Mouse (Mus musculus): ENCODE measurements around the gene Poc1b. TPM values are rescaled to one million over a fixed set of nuclear protein-coding genes. Genes with fewer than 3 reads are reported as not detected.

Poc1b gene
- total RNA-seq, 2 experiments from 2014 or later: 4.9 to 7.2 TPM

- no peak for DNase-seq
- intact Hi-C loops (cut with DNase I): no loop called here
Observed at GRCm38 (mm10) chr10:99182107-99182506, 75.3 kb downstream of the Poc1b start.

- intact Hi-C loops (cut with DNase I): no loop called here
- no peak for DNase-seq
Observed at GRCm38 (mm10) chr10:99188175-99188574, 81.3 kb downstream of the Poc1b start.

- DNase-seq: no peak
- intact Hi-C loops (cut with DNase I): no loop called here
Observed at GRCm38 (mm10) chr10:99188656-99189603, 82.1 kb downstream of the Poc1b start.

GRCm38 (mm10) chr10:99190798-99191197, 84.0 kb downstream of the Poc1b start:
- intact Hi-C loops (cut with DNase I): loop anchor here (1.0 to 5.0 kb wide), 3 partner anchors 142 to 387 kb away; no protein-coding TSS in a partner anchor
- peak; percentile 57 to 74 for DNase-seq

DNA sequence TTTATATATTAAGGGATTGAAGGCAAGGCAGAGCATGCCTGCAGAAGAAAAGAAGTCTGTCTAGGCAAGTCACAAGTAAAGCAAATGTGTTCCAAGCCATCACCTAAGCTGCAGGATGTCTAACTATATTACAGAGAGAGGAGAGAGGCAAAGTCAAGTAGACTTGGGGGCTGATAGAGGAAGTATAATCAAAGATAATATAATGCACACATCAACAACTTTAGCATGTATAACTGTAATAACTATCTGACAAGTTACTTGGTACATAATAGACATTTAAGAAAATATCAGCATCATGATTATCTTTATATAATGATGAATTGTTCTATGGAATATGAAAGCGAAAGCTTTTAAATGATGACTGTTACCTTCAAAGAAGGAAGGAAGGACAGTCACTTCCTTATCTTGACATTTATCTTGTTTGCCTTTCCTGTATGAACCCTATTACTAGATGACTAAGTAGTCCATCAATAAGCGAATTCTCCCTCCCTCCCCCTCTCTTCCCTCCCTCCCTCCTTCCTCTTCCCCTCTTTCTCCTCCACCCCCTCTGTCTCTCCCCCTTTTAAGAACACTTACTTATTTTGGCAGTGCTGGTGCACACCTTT, 87.7 kb downstream of the Poc1b start:
- intact Hi-C loops (cut with DNase I): loop anchor here (5.0 kb wide), 2 partner anchors 138 to 228 kb away; no protein-coding TSS in a partner anchor
- no peak for DNase-seq

DNA sequence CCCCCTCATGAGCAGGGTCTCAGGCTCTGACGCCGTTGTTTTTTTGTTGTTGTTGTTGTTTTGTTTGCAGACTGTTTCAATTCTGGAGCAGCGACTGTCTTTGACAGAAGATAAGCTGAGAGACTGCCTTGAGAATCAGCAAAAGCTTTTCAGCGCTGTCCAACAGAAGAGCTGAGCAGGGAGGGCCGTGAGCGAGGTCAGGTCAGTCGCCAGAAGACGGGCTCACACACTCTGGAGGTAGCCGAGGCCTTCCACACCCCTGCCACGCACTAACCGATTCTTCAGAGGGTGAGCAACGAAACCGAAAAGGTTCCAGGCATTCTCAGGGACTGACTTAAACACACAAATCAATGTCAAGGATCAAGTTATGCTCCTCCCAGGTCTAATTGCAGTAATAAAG, 89.7 kb downstream of the Poc1b start:
- DNase-seq: no peak
- intact Hi-C loops (cut with DNase I): no loop called here

- intact Hi-C loops (cut with DNase I): no loop called here
- DNase-seq: no peak
Observed at GRCm38 (mm10) chr10:99197125-99197524, 90.3 kb downstream of the Poc1b start.

DNA sequence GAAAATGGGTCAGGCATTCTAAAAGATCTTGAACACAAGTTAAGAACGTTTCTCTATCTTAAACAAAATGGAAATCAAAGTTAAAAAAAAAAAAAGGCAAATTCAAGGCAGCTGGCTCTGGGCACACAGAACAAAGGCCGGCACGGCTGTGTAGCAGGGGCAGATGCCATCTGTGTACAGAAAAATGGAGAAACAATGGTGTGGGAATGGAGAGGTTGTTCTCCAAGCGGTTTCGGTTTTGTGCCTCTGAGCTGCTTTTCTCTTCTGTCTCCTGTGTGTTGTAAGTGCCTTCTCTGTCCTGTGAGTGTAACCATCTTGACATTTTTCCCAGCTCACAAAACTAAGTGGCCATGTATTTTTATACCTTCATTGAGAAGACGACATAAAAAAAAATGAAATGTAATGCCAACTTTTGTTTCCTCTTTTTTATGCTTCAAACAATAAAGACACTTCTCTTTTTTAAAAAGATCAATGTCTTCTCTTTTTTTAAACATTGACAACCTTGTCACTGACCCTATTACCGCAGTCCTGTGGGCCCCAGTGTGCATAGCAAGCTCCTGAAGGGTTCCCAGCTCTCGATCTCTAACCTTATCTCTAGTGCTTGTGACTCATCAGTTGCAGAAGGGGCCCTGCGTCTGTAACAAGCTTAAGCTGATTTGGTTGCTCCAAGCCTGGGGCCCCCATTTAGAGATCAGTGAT, 90.9 kb downstream of the Poc1b start:
- intact Hi-C loops (cut with DNase I): no loop called here
- DNase-seq: no peak

DNA sequence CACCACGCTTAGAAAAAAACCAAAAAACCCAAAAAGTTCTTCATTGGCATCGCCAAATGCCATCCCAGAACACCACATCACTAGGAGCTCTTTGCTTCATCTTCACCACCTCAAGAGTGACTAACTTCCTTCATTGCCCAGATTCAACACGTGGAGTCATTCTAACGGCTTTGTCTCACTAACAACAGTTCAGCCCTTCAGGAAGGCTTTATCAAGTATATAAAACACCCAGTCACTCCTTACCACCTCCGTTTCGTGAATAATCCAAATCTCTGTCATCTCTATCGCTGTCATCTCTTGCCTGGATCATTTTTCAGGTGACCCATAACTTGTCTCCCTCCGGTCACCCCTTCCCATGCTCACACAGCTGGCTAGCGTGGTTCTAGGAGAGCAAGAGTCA, 92.1 kb downstream of the Poc1b start:
- no peak for DNase-seq
- intact Hi-C loops (cut with DNase I): no loop called here

- DNase-seq: no peak
- intact Hi-C loops (cut with DNase I): no loop called here
Observed at GRCm38 (mm10) chr10:99200944-99201343, 94.1 kb downstream of the Poc1b start.

GRCm38 (mm10) chr10:99201786-99202185, 95.0 kb downstream of the Poc1b start:
- intact Hi-C loops (cut with DNase I): no loop called here
- no peak for DNase-seq

GRCm38 (mm10) chr10:99202363-99202762, 95.5 kb downstream of the Poc1b start:
- no peak for DNase-seq
- intact Hi-C loops (cut with DNase I): no loop called here

- no peak for DNase-seq
- intact Hi-C loops (cut with DNase I): no loop called here
Observed at GRCm38 (mm10) chr10:99203163-99203562, 96.3 kb downstream of the Poc1b start.

- intact Hi-C loops (cut with DNase I): loop anchor here (2.0 kb wide), 1 partner anchor 57 kb away; no protein-coding TSS in a partner anchor
- peak; percentile 36 to 47 for DNase-seq
Observed at GRCm38 (mm10) chr10:99203577-99204487, 97.0 kb downstream of the Poc1b start.

- intact Hi-C loops (cut with DNase I): loop anchor here (2.0 kb wide), 1 partner anchor 56 kb away; no protein-coding TSS in a partner anchor
Observed at GRCm38 (mm10) chr10:99204553-99204952, 97.7 kb downstream of the Poc1b start.

GRCm38 (mm10) chr10:99207121-99207520, 100.3 kb downstream of the Poc1b start:
- no peak for DNase-seq
- intact Hi-C loops (cut with DNase I): no loop called here

More at GRCm38 (mm10) chr10:99204553-99204952, 97.7 kb downstream of the Poc1b start:
- DNase-seq: no peak

DNA sequence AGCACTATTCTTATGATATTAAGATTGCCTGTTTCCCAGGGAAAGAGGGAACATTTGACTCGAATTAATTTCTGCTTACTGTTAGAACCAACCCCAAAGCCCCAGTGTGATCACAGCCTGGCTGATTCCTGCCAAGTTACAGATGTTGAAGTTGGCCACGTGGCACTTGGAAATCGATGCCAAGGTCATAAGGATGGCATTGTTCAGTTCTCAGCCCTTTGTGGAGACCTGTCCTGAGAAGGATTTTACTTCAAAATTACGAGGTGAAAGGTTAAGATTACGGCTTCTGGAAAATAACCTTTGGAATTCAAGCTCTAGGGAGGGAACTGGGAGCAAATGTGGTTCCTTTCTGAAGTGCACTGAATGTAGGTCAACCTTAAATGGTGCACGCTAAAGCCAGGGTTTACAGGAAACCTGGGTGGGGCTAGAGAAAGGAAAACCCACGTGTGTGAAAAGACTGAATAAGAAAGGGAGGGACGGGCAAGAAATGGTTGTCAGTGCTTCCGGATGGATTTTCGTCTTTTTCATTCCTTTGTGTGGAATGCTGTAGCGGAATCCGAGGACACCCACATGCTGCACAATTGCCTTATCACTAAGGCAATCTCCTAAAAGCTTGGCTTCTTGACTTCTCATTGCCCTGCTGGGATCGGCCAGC, 102.4 kb downstream of the Poc1b start:
- DNase-seq: no peak
- intact Hi-C loops (cut with DNase I): no loop called here

DNA sequence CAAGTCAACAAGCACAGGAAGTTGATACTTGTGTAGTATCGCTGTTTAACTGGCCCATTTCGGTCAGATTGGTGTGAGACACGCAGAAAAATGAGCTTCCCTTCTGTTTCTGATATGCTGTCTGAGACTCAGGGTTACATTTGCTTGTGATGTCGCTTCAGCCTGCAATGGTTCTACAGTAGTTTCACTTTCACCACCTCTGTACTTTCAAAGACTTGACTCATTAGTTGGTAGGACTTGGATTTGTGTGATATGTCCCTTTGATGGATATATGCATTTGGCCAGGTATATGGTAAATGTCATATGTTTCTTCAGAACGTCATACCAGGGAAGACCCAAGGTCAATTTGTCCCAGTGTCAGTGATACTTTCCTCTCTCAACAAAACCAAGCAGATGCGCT, 104.2 kb downstream of the Poc1b start:
- intact Hi-C loops (cut with DNase I): no loop called here
- no peak for DNase-seq

- intact Hi-C loops (cut with DNase I): no loop called here
Observed at GRCm38 (mm10) chr10:99211503-99212265, 104.8 kb downstream of the Poc1b start.

More at GRCm38 (mm10) chr10:99211503-99212265, 104.8 kb downstream of the Poc1b start:
- no peak for DNase-seq

Measured in heart, postnatal 36 days (tissue).